Mouse (Mus musculus) inflammation-experienced regulatory T-cells, adult 16 weeks (primary cell): ENCODE results near the gene Gm13539. TPM values are rescaled to one million over a fixed set of nuclear protein-coding genes. Genes with fewer than 3 reads are reported as not detected.

ENCODE experiments used
- polyA plus RNA-seq: library from polyadenylated mRNA; unstranded; fragments of 100-300 nt; shearing (Covaris generic); gene quantifications from one replicate; pipeline ENCODE4 v1.2.1, GENCODE M21; 2017

Gm13539 gene
- not detected for polyA plus RNA-seq

DNA sequence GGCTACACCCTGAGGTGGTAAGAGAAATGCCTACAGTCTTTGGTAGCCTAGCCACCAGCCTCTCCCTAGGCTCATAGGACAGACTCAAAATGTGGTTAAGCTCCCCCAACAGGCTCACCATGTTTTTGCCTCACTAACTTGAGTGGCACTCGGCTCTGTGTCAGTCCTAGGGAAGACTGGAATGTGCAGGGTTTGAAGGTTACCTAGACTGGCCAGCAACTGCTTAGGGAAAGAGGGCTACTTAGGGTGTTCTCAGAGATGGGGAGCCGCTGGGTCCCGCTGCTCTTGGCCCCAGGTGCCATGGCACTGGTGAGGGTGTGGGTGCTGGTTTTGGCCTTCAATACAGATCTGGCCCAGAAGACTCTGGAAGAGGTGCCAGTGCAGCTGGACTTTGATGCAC is at the start of gene Gm13539:
TSS of gene Gm13539 (plus strand) at position 301 of the 400 bp plus-strand sequence.

DNA sequence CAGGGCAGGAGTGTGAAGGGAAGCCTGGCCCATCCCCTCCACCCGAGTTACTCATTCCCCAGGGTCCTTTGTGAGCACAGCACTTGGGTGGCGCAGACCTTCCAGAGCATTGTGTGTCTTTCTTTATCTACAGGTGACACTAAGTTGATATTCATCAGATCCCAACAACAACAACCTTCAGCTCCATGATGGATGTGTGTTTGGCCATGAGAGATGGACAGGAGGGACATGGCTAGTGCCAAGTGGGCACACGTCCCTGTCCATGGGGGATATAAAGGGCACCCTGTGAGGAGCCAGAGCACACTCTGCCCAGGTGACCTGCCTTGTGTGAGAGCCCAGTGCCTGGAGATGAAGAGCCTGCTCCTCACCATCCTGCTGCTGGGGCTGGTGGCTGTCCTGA is 45.3 kb upstream of the Gm13539 start, which contains the start of gene Obp2b:
TSS of gene Obp2b (plus strand) at position 301 of the 400 bp plus-strand sequence.

DNA sequence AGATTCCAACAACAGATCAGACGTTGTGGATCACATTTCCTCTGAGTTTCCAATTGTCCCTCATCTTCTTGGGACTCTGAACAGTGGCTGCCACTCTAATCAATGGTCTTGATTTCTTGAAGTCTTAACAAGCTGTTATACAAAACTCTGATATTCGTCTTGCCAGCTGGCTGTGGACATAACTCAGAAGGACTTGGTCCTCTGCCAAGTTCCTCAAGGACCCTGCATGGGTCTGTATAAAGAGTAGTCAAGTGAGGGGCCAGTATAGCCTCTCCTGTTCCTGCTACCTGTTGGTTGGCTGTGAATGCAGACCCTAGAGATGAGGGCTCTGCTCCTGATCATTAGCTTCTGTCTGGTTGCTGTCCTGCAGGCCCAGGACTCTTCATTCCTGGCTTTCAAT is 16.8 kb upstream of the Gm13539 start, which contains the start of gene Lcn3:
TSS of gene Lcn3 (plus strand) at position 301 of the 400 bp plus-strand sequence.

GRCm38 (mm10) chr2:25776717-25777116 is 5.3 kb upstream of the Gm13539 start, which contains the start of gene Lcn11:
Lcn11 (plus strand) TSS chr2:25777017.

GRCm38 (mm10) chr2:25815748-25816147 is 33.7 kb downstream of the Gm13539 start, which contains the start of gene Glt6d1:
Glt6d1 (minus strand) TSS chr2:25815848.

DNA sequence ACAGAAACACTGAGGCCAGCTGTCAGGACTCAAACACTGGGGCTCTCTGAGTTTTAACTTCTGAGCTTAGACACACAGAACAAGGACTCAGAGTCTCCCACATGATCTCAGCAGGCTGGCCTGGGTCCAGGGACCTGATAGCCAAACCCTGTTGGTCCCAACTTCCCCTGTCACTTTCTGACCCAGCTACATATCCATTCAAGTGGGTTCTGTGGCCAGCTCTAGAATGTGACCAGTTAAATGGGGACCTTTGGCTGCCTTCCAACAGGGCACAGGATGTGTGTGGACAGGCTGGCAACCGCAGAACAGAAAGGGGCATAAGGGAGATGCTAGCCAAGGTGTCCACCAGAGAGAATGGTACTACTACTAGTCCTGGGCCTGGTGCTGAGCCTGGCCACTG is 40.7 kb downstream of the Gm13539 start, which contains the start of gene Lcn9:
TSS of gene Lcn9 (plus strand) at position 348 of the 400 bp plus-strand sequence.

Other genes starting within 250 kb of the Gm13539 start
- gene Traf2, start 235.3 kb upstream of the Gm13539 start, polyA plus RNA-seq: 124 TPM
- 318 TPM for gene Edf1, start 224.4 kb upstream of the Gm13539 start, polyA plus RNA-seq
- gene Mamdc4, start 207.4 kb upstream of the Gm13539 start, polyA plus RNA-seq: 0.45 TPM
- gene Phpt1, start 207.0 kb upstream of the Gm13539 start, polyA plus RNA-seq: 73.4 TPM
- not detected for gene Ajm1, start 200.5 kb upstream of the Gm13539 start, polyA plus RNA-seq
- gene Rabl6, start 173.7 kb upstream of the Gm13539 start, polyA plus RNA-seq: 17.8 TPM
- not detected for gene Ccdc183, start 164.6 kb upstream of the Gm13539 start, polyA plus RNA-seq
- 1.0 TPM for gene Tmem141, start 160.3 kb upstream of the Gm13539 start, polyA plus RNA-seq
- gene Fcna, start 154.2 kb upstream of the Gm13539 start, polyA plus RNA-seq: 16.4 TPM
- gene Lcn8, start 129.1 kb upstream of the Gm13539 start, polyA plus RNA-seq: not detected
- not detected for gene Lcn5, start 124.3 kb upstream of the Gm13539 start, polyA plus RNA-seq
- not detected for gene Lcn6, start 105.5 kb upstream of the Gm13539 start, polyA plus RNA-seq
- gene Lcn10, start 99.5 kb upstream of the Gm13539 start, polyA plus RNA-seq: 0.62 TPM
- not detected for gene Obp2a, start 82.2 kb upstream of the Gm13539 start, polyA plus RNA-seq
- gene Bmyc, start 75.5 kb upstream of the Gm13539 start, polyA plus RNA-seq: 179 TPM
- not detected for gene Obp2b, start 45.2 kb upstream of the Gm13539 start, polyA plus RNA-seq
- gene Lcn3, start 16.7 kb upstream of the Gm13539 start, polyA plus RNA-seq: not detected
- not detected for gene Lcn11, start 5.2 kb upstream of the Gm13539 start, polyA plus RNA-seq
- gene Glt6d1, start 33.6 kb downstream of the Gm13539 start, polyA plus RNA-seq: not detected
- gene Lcn9, start 40.9 kb downstream of the Gm13539 start, polyA plus RNA-seq: not detected
- 0.52 TPM for gene Sohlh1, start 65.0 kb downstream of the Gm13539 start, polyA plus RNA-seq
- 0.72 TPM for gene Kcnt1, start 81.5 kb downstream of the Gm13539 start, polyA plus RNA-seq
- gene Camsap1, start 201.0 kb downstream of the Gm13539 start, polyA plus RNA-seq: 3.6 TPM
- 29.0 TPM for gene Ubac1, start 239.5 kb downstream of the Gm13539 start, polyA plus RNA-seq